Mouse (Mus musculus): ENCODE data around the gene Cdc73. TPM values are rescaled to one million over a fixed set of nuclear protein-coding genes. Genes with fewer than 3 reads are reported as not detected.

Gene Cdc73
- polyA plus RNA-seq, 1 experiment = 3.2 TPM

DNA sequence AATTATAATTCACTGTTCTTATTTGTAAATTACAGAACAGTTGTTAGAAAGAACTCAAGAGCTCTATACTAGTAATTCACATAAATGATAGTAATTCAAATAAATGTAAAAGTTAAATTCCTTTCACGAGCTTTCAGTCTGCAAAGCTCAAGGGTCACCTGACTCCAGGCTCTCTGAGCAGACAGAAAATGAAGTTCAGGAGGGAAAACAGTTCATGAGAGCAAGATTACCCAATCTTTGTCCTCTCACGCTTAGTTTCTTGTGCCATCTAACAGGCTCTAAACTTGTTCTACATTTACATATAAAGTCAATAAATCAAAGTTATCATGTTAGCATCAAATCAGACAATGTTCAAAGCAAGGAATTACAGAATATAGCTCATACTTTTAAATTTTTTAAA is 93.8 kb downstream of the Cdc73 start:
- TF ChIP-seq CTCF (IDR thresholded peaks at IDR 0.05; ENCODE audit: insufficient read depth, low read length) (no peak), POLR2A (IDR thresholded peaks at IDR 0.05; ENCODE audit: borderline replicate concordance, extremely low read depth, low read depth, low read length) (no peak)
- H3K4me1 ChIP-seq (ENCODE audit: control insufficient read depth, insufficient read depth, low read length) = no peaks in the 10 kb centered on the region
- H3K4me3 ChIP-seq (replicated peaks; ENCODE audit: extremely low read depth, low read depth, low read length) = no peak overlapping the region
- WGBS = 60% methylated on average over 2 of the region's 2 CpGs
- no peak for DNase-seq

DNA sequence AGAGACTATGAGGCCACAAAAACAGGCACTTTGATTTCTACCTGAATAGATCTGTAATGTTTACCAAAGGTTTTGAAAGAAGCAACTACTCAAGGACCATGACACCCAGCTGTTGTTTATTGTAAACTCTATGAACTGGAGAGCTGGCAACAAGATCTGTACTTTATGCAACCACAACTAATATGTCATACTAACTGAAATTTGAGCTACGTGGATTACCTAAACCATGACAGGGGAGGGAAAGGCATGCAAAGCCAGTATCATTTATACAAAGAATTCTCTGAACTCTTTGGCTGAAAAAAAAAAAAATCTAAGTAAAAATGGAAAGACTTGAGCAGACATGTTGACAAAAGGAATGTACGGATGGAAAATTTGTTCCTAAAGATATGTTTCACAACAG is 105.8 kb downstream of the Cdc73 start:
- WGBS = 70% methylated on average over 2 of the region's 2 CpGs
- H3K4me3 ChIP-seq (replicated peaks; ENCODE audit: extremely low read depth, low read depth, low read length) = no peak overlapping the region
- no peak for DNase-seq
- H3K4me1 ChIP-seq (ENCODE audit: control insufficient read depth, insufficient read depth, low read length) = no peaks in the 10 kb centered on the region
- no peak for TF ChIP-seq CTCF (IDR thresholded peaks at IDR 0.05; ENCODE audit: insufficient read depth, low read length)
- TF ChIP-seq POLR2A (IDR thresholded peaks at IDR 0.05; ENCODE audit: borderline replicate concordance, extremely low read depth, low read depth, low read length) = no peak

DNA sequence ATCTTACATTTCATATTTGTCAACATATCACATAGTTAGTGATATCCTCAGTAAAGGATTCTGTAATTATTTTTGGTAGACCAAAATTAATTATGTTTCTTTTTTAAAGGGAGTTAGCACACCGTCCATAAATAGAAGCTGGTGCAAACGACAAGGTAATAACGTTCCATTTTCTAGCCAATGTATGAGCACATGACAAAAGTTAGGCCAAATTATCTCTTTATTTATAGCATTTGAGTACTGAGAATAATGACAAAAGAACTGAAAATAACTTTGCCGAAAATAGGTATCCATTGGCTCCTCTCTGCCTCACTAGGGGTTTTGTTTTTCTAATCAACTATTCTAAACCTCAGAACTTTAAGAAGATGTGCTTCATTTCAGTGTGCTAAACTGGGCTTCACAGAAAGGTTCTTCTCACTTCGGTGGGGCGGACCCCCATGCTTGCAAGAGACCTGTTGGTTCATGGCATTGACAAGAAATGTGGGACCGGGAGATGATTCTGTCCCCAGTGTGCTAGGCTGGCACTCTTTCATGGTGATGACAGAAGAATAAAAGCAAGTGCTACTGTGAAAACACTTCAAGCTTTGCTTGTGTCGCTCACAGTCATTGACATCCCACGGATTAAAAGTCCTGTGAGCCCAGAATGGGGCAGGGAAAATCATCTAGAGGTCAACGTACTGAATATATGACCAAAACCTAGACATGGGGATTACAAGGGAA is 125.7 kb downstream of the Cdc73 start:
- no peak for DNase-seq

DNA sequence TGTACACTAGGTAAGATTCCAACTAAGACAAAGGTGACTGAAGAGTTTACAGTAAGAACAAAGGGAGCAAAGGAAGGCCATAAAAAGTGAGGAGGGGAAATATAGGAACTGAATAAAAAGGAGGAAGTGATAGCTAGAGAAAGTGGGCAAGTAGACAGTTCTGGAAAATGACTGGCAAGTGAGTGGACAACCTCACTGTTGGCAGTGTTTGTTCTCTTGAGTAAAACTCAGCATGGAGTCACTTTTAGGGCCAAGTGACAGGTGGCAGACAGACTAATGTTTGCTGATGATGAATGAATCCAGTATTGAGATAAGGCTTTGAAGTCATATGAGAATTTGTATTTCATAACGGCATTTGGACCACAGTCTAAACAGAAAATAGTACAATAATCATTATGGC is 144.5 kb downstream of the Cdc73 start:
- no peak overlapping the region for H3K4me3 ChIP-seq (replicated peaks; ENCODE audit: extremely low read depth, low read depth, low read length)
- no peak for TF ChIP-seq POLR2A (IDR thresholded peaks at IDR 0.05; ENCODE audit: borderline replicate concordance, extremely low read depth, low read depth, low read length)
- no peak for TF ChIP-seq CTCF (IDR thresholded peaks at IDR 0.05; ENCODE audit: insufficient read depth, low read length)
- WGBS = 55% methylated on average over 1 of the region's 1 CpGs
- H3K4me1 ChIP-seq (ENCODE audit: control insufficient read depth, insufficient read depth, low read length) = no peaks in the 10 kb centered on the region
- no peak for DNase-seq

More for the DNA sequence above, 125.7 kb downstream of the Cdc73 start:
- Histone ChIP-seq H3K4me3 (replicated peaks; ENCODE audit: extremely low read depth, low read depth, low read length) (no peak overlapping the region), H3K4me1 (ENCODE audit: control insufficient read depth, insufficient read depth, low read length) (no peaks in the 10 kb centered on the region)
- 75% methylated on average over 10 of the region's 10 CpGs for WGBS
- TF ChIP-seq POLR2A (IDR thresholded peaks at IDR 0.05; ENCODE audit: borderline replicate concordance, extremely low read depth, low read depth, low read length) (no peak), CTCF (IDR thresholded peaks at IDR 0.05; ENCODE audit: insufficient read depth, low read length) (no peak)

DNA sequence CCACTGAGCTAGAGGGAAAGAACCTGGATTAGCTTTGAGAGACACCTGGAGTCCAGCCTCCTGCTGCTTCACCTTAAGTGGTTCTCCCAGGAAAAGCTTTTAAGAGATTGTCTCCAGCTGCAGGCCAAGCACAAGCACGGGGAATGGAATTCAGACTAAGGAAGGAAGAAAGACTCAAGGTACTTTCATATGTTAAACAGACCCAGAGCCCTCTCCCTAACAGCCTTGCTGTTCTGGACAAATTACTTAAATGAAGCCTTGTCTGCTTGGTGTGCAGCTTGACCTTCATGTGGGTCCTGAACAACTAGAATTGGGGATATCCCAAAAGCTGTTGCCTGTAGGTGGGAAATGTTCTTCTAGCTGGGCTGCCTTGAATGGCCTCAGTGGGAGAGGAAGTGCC is 147.2 kb downstream of the Cdc73 start:
- 20% methylated on average over 1 of the region's 1 CpGs for WGBS
- no peaks in the 10 kb centered on the region for H3K4me1 ChIP-seq (ENCODE audit: control insufficient read depth, insufficient read depth, low read length)

DNA sequence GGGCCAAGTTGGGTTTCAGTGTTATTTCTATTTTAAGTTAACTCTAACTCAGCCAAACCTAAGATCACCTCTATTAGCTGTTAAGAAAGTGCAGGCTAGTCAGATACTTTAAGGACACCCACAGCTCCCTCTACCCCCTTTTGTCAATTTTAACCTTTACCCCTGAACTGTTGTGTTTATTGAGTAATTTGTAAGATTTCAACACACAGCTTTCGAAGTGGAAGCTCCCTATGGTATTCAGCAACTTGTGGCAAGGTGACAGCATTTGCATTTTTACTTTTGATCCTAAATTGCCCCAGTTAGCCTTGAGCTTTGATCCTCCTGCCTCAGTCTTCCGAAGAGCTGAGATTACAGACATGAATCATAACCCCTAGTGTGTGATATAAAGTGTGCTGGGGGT is 148.1 kb downstream of the Cdc73 start:
- no peak for DNase-seq
- TF ChIP-seq POLR2A (IDR thresholded peaks at IDR 0.05; ENCODE audit: borderline replicate concordance, extremely low read depth, low read depth, low read length) = no peak
- no peak for TF ChIP-seq CTCF (IDR thresholded peaks at IDR 0.05; ENCODE audit: insufficient read depth, low read length)
- Histone ChIP-seq H3K4me1 (ENCODE audit: control insufficient read depth, insufficient read depth, low read length) (no peaks in the 10 kb centered on the region), H3K4me3 (replicated peaks; ENCODE audit: extremely low read depth, low read depth, low read length) (no peak overlapping the region)
- WGBS = 19% methylated on average over 2 of the region's 2 CpGs

More for the DNA sequence above, 147.2 kb downstream of the Cdc73 start:
- DNase-seq = no peak
- H3K4me3 ChIP-seq (replicated peaks; ENCODE audit: extremely low read depth, low read depth, low read length) = no peak overlapping the region
- TF ChIP-seq CTCF (IDR thresholded peaks at IDR 0.05; ENCODE audit: insufficient read depth, low read length) (no peak), POLR2A (IDR thresholded peaks at IDR 0.05; ENCODE audit: borderline replicate concordance, extremely low read depth, low read depth, low read length) (no peak)

Other genes with a start within 250 kb of the Cdc73 start
- gene B3galt2, start 62.2 kb downstream of the Cdc73 start, polyA plus RNA-seq (2012; rRNA removed) = 0.19 and 0.20 TPM in 2 replicates
- 17.2 and 21.5 TPM in 2 replicates for gene Glrx2, start 13.4 kb upstream of the Cdc73 start, polyA plus RNA-seq (2012; rRNA removed)
- 2.9 and 5.1 TPM in 2 replicates for gene Trove2, start 74.2 kb upstream of the Cdc73 start, polyA plus RNA-seq (2012; rRNA removed)
- 3.1 and 4.8 TPM in 2 replicates for gene Uchl5, start 74.4 kb upstream of the Cdc73 start, polyA plus RNA-seq (2012; rRNA removed)

Data from lung, adult 2 months (tissue).